Mouse (Mus musculus): ENCODE measurements around the gene Trnt1. TPM values are rescaled to one million over a fixed set of nuclear protein-coding genes. Genes with fewer than 3 reads are reported as not detected.

Gene Trnt1
- total RNA-seq, 2 experiments from 2014 or later: 11.3 to 38.8 TPM

DNA sequence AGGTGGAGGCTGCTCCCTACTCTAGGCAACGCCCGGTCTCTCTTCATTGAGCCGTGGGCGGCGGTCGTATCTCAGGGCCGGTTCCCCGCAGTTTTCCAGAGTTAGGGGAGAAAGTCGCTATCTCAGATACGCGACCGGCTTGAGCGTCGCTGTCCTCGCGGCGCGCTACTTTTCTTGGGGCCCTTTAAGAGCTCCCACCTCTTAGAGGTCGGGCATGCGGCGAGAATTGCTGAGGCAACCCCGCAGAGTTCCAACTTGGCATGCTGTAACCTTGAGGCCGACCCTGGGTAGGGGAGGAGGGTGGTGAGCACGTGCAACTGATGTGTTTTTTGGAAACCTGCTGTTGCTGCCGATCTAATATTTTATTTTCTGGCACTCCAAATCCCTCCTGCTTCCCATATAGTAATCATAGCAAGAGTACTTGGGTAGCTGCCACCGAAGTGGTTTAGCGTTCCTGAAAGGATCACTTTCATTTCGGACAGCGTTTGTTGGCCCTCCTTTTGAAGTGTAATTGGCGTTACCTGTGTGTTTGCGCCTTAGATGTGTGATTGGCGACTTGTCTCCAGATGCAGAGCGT lies 458 bp downstream of the Trnt1 start:
- ATAC-seq (replicated peaks; ENCODE audit: low FRiP score, poor library complexity, severe bottlenecking): peak; percentile 81

- ATAC-seq (replicated peaks; ENCODE audit: low FRiP score, poor library complexity, severe bottlenecking): no peak
Measured at GRCm38 (mm10) chr6:106770046-106770445, 1.1 kb downstream of the Trnt1 start.

DNA sequence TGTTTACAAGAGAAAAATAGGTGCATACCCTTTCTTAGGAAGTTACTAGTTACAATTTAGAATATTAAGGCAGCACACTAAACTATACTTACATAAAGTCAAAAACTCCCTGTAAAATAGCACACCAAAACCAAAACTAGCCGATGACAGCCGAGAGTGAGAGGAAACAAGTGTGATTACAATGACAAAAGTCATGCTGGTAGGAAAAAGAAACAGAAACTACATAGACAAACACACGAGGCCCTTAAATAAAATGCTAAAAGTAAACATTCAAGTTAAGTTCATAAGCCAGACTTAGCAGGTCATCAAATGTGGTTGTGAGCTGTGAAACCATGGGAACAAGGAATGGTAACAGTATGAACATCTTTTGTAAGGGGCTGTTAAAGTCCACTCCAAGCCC lies 18.2 kb downstream of the Trnt1 start:
- no peak for ATAC-seq (replicated peaks; ENCODE audit: low FRiP score, poor library complexity, severe bottlenecking)

DNA sequence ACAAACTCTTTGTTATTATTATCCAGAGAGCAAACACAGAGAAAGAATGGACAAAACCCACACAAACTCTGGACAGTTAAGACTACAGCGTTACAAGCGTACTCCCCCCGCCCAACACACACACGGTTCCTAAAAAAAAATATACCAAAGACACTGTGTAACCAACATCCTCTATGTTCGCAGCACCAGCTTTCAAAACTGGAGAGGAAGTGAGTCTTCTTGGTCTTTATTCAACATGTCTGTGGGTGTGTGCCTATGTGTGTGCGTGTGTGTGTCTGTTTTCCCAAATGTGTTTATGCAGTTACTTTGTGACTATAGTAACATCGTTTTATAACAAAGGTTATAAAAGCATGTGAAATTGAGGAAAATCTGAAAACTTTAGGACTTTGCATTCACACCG lies 22.5 kb downstream of the Trnt1 start:
- no peak for ATAC-seq (replicated peaks; ENCODE audit: low FRiP score, poor library complexity, severe bottlenecking)

- no peak for ATAC-seq (replicated peaks; ENCODE audit: low FRiP score, poor library complexity, severe bottlenecking)
Measured at GRCm38 (mm10) chr6:106792486-106792885, 23.6 kb downstream of the Trnt1 start.

DNA sequence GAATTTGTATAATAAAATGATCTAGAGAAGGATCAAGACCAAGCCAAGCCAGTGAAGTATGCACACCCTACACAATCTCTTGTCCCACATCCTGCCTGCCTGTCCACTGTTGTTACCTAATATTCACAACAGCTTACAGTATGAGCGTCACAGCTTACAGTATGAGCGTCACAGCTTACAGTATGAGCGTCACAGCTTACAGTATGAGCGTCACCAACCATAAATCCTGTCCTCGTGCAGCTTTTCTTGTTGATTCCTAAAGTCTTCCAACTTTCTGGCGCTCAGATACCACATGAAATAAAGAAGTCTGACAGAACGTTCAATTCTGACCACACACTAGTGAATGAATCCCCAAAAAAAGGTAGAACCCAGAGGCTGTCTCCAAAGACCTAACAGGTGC lies 24.2 kb downstream of the Trnt1 start:
- ATAC-seq (replicated peaks; ENCODE audit: low FRiP score, poor library complexity, severe bottlenecking): no peak

GRCm38 (mm10) chr6:106793621-106794020 lies 24.7 kb downstream of the Trnt1 start:
- peak; percentile 40 for ATAC-seq (replicated peaks; ENCODE audit: low FRiP score, poor library complexity, severe bottlenecking)

DNA sequence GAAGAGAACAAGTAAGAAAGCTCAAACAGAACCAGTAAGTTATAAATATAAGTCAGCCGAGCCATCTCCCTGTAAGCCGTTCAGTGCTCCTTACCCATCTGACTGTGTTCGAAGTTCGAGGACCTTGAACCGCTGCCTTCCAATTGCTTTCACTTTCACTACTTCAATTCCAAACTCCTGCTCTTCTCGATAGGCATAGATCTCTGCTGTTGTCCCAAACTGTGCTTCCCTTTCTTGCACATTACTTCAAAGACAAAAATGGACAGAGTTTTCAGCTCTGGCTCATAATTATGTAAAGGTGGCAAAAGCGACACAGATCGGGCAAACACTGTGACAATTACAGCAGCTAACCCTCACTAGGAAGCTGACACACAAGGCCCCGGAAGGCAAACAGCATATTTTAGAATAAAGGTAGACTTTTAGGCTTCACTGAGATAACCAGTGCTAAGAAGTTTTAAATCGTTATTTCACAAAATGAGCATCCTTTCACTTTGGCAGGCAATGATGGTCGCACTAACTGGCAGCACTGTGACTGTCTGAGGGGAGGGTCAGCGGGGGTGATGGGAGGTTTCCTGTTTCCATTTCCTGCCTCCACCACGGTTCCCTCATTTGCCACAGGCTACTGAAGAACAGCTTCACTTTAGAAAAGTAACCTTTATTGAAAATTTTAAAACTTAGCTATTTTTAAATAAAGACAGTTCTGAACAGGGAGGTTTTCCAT lies 25.3 kb downstream of the Trnt1 start:
- ATAC-seq (replicated peaks; ENCODE audit: low FRiP score, poor library complexity, severe bottlenecking): 0 out of 2 replicates have a peak, but pooled peaks have one; percentile 24

GRCm38 (mm10) chr6:106799333-106800226 lies 30.7 kb downstream of the Trnt1 start, which contains the start of gene Crbn:
TSS of gene Crbn (minus strand) at chr6:106800077.
- peak; percentile 98 for ATAC-seq (replicated peaks; ENCODE audit: low FRiP score, poor library complexity, severe bottlenecking)

DNA sequence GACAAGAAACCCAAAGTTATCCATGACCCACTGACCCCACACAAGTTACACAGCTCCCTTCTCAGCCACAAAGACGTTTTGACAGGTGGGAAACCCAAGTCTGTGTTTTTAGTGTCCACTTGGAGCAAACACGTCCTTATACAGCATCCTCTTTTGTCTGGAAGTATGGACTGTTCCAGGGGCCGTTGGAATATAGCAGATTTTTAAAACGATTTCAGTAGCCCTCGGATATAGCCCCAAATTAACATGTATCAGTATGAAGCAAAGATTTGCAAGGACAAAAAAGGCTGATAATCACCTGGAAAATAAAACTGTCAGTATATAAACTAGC lies 31.3 kb downstream of the Trnt1 start:
- peak; percentile 24; the same call in 1 of the 2 replicates for ATAC-seq (replicated peaks; ENCODE audit: low FRiP score, poor library complexity, severe bottlenecking)

- no peak for ATAC-seq (replicated peaks; ENCODE audit: low FRiP score, poor library complexity, severe bottlenecking)
Measured at GRCm38 (mm10) chr6:106804904-106805303, 36.0 kb downstream of the Trnt1 start.

GRCm38 (mm10) chr6:106809161-106809560 lies 40.2 kb downstream of the Trnt1 start:
- no peak for ATAC-seq (replicated peaks; ENCODE audit: low FRiP score, poor library complexity, severe bottlenecking)

- no peak for ATAC-seq (replicated peaks; ENCODE audit: low FRiP score, poor library complexity, severe bottlenecking)
Measured at GRCm38 (mm10) chr6:106810686-106811085, 41.8 kb downstream of the Trnt1 start.

- ATAC-seq (replicated peaks; ENCODE audit: low FRiP score, poor library complexity, severe bottlenecking): no peak
Measured at GRCm38 (mm10) chr6:106819246-106819645, 50.3 kb downstream of the Trnt1 start.

- no peak for ATAC-seq (replicated peaks; ENCODE audit: low FRiP score, poor library complexity, severe bottlenecking)
Measured at GRCm38 (mm10) chr6:106819906-106820305, 51.0 kb downstream of the Trnt1 start.

DNA sequence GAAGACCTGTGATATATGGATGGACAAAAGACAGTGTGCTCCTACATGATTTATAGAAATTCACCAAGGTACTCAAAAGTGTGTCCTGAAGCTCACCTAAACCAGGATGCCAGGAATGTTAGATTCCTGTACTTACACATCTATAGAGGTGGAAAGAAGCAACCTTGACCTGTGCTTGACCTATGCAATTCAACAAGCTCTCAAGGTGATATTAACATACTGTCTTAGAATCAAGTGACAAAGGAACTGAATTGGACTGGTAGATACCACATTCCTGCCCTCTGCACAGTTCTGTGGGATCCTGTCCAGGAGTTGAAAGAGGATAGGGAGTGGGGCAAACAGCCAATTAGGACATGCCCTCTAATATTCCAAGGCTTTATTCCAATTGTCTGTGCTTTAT lies 51.6 kb downstream of the Trnt1 start:
- ATAC-seq (replicated peaks; ENCODE audit: low FRiP score, poor library complexity, severe bottlenecking): no peak

DNA sequence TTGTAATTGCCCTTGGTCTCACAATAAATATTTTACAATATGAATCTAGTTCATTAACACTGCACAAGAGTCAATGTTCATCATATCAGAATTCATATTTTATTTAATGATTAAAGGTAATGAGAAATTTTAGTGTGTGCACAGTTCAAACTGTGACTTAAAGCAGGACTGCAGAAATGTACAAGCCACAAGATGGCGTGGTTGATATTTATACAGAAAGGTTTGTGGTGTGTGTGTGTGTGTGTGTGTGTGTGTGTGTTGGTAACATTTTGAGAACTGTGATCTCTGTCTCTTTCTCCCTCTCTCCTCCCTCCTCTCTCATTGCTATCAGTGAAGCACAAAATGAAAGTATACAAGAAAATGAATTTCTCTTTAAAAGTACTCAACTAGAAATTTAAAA lies 53.4 kb downstream of the Trnt1 start:
- no peak for ATAC-seq (replicated peaks; ENCODE audit: low FRiP score, poor library complexity, severe bottlenecking)

Measured in erythroblast, adult 5-6 weeks (primary cell).